Mouse (Mus musculus) gastrocnemius, postnatal 14 days (tissue): ENCODE measurements around the gene Scnm1. TPM values are rescaled to one million over a fixed set of nuclear protein-coding genes. Genes with fewer than 3 reads are reported as not detected.
A peak's percentile ranks its signal among the peaks of the same experiment; 100 is the strongest.
"Not testable (repeated sequence)": the region's sequence is repeated elsewhere in the genome, so short reads cannot be mapped to it uniquely, and the experiment has no call there.

Experiments
- DNase-seq: peaks from one replicate; pipeline ENCODE4 v3.0.0; 2021; ENCODE audit warnings: mixed read lengths
- intact Hi-C: fragments of 180-260 bp; cut with DNase I; formaldehyde crosslinking; loops from one replicate; pipeline ENCODE4 v1.15.1; 2025; ENCODE audit warnings: low total_unique reads
- microRNA-seq, 2 experiments: library from miRNA; unstranded; fragments of <30 nt; microRNA quantifications; one replicate each; pipeline ENCODE4 v1.2.0; 2021
- total RNA-seq, 2 experiments: library from RNA; stranded (reverse); gene quantifications; 2 replicates each; pipeline ENCODE4 v1.2.3; 2021

Scnm1 gene
- total RNA-seq, 2 experiments from 2014 or later = 31.8 to 40.5 TPM

DNA sequence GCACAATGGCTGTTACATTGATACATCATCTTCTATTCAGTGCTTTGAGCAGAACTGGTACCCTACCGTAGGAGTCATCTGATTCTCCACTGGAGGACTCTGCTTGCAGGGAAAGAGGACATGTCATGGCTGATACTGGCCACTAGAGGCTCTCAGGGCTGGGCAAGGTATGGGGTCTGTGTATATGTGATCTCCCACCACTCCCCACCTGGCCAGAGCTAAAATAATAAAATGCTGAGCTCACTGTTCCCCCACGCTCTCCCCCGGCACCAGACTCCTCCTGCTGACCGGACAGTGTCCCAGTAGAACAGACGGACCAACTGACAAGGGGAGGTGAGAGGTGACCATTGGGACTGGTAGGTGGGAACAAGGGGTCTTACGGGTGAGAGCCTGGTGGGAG is 9.6 kb downstream of the Scnm1 start, which contains the start of gene Tmod4:
TSS of gene Tmod4 (plus strand) at position 231 of the 400 bp plus-strand sequence.
- DNase-seq = peak; percentile 59
- intact Hi-C loops = no loop called here

- intact Hi-C loops = no loop called here
Measured at GRCm38 (mm10) chr3:95121580-95121979, 12.2 kb downstream of the Scnm1 start.

DNA sequence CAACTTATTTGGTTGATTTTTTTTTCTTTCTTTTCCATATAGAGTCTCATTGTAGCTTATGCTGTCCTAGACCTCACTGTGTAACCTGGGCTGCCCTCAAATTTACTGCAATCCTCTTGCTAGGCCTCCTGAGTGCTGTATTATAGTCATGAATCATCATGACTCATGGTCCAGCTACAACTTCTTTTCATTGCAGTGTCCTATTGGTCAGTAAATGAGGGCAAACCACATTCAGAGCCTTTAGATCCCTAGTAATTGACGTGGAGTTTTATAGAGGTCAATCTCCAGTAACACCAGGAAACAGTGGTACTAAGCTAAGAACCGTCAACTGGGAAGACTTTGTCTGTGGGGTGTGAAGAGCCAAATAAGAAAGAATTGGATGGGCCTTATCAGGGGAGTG is 16.1 kb downstream of the Scnm1 start:
- intact Hi-C loops = no loop called here
- DNase-seq = no peak

More at GRCm38 (mm10) chr3:95121580-95121979, 12.2 kb downstream of the Scnm1 start:
- DNase-seq = no peak

GRCm38 (mm10) chr3:95112760-95113159 is 21.1 kb downstream of the Scnm1 start:
- DNase-seq = no peak

GRCm38 (mm10) chr3:95110911-95111726 is 22.7 kb downstream of the Scnm1 start, which contains the start of gene Vps72:
Gene Vps72, plus strand, starts transcription at chr3:95111022.
- peak; percentile 90 for DNase-seq
- intact Hi-C loops = no loop called here

More at GRCm38 (mm10) chr3:95112760-95113159, 21.1 kb downstream of the Scnm1 start:
- intact Hi-C loops = no loop called here

DNA sequence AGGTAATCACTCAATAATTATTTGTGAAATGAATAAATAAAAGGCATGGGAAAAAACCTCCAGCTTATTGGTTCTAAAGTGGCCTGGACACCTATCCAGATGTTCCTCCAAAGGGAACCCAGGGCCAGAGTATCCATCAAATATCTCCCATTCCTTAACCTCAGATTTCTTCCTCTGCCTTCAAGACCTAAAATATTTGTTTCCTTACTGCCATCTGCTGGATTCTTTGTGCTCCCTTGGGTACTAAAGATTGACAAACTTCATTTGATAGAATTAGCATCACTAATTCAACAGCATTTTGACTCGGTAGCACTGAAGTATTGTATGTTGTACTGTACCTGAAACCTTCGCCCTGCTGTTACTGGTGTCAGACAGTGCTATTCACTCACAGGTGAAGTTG is 25.9 kb downstream of the Scnm1 start:
- DNase-seq = no peak
- intact Hi-C loops = no loop called here

DNA sequence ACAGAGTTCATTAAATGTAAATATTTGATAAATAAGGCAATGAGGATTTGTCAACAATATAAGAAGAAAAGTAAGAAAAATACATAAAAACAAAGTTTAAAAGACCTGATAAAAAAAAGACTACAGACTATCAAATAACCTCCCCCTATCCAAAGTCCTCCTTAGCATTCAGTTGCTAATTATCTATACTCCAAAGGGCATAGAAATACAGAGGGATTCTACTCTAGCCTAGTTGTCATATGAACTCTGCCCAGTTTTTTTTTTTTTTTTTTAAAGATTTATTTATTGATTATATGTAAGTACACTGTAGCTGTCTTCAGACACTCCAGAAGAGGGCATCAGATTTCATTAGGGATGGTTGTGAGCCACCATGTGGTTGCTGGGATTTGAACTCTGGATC is 26.5 kb downstream of the Scnm1 start:
- intact Hi-C loops, DNase-seq: not testable (repeated sequence)

GRCm38 (mm10) chr3:95106338-95107117 is 27.3 kb downstream of the Scnm1 start, which contains the start of gene Pip5k1a:
Gene Pip5k1a, minus strand, starts transcription at chr3:95106930.
- intact Hi-C loops = no loop called here
- peak; percentile 97 for DNase-seq

DNA sequence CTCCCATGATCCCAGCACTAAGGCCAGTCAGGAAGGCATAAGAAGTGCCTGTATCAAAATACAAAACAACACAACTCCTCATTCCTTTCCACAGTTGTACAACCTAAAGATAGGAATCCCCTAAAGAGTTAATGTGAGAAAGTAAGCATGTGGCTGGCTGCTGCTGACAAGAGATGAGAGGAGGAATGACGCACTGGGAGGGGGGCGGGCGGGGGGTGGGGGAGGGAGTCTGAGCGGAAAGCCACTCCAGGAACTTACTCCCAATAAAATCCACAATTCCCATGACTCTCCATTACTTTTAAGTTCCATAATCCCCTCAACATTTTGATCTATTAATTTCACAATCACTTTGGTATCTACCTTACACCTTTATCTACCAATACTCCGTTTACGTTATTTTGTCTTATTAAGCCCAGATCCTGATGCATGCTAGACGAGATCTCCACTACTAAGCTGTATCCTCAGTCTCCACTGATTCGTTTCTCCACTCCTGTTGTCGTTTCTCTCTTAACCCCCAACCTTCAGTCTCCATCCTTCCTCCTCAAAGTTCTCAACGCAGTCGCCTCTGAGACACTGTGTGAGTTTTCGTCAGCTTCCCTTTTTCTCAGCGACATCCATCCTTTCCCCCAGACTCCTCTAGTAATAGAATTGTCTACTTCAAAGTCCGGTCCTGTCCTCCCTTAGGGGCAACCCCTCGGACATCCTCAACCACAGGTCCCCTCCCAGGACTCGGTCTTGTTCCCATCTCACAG is 28.0 kb downstream of the Scnm1 start:
- DNase-seq = no peak
- intact Hi-C loops = no loop called here

DNA sequence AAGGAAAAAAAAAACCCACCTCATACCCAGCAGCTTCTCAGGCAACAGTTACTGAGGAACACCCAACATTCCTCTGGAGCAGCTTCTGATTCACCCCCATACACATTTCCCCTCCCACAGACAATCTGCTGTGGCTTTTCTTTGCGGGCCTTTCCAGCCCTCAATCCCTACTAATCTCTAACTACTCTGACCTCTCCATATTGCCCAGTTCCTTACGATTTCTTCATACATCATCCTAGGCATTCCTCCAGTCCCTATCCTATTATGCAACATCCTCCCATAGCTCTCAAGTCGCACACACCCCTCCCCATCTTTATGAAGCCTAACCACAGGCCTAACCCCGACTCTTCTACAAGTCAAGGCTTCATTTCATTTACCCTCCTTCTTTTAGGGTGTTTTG is 28.7 kb downstream of the Scnm1 start:
- DNase-seq = no peak
- intact Hi-C loops = no loop called here

GRCm38 (mm10) chr3:95100854-95101253 is 33.0 kb downstream of the Scnm1 start:
- intact Hi-C loops = no loop called here
- DNase-seq = no peak

- DNase-seq = no peak
- intact Hi-C loops = no loop called here
Measured at GRCm38 (mm10) chr3:95088071-95088470, 45.7 kb downstream of the Scnm1 start.

Small RNAs within 50 kb of the gene (microRNA-seq; reads per million reads assigned to microRNA genes)
- 0 reads per million in 2 experiments for gene Mir8099-1

Other genes with a start within 250 kb of the Scnm1 start
- gene Psmb4, start 247.1 kb downstream of the Scnm1 start, total RNA-seq = 100 to 1,000 TPM; 202 to 211 TPM
- 1 to 10 TPM; 8.9 to 9.5 TPM for gene Selenbp1, start 201.0 kb downstream of the Scnm1 start, total RNA-seq
- gene Rfx5, start 179.9 kb downstream of the Scnm1 start, total RNA-seq = 1 to 10 TPM; 5.8 to 7.2 TPM
- 10 to 100 TPM; 23.5 to 24.1 TPM for gene Pi4kb, start 159.3 kb downstream of the Scnm1 start, total RNA-seq
- 10 to 100 TPM; 12.4 to 13.8 TPM for gene Zfp687, start 118.6 kb downstream of the Scnm1 start, total RNA-seq
- 100 to 1,000 TPM; 155 to 162 TPM for gene Psmd4, start 91.4 kb downstream of the Scnm1 start, total RNA-seq
- 10 to 100 TPM; 17.4 to 18.9 TPM for gene Pip5k1a, start 27.1 kb downstream of the Scnm1 start, total RNA-seq
- 10 to 100 TPM; 29.6 to 41.0 TPM for gene Vps72, start 23.0 kb downstream of the Scnm1 start, total RNA-seq
- gene Tmod4, start 9.5 kb downstream of the Scnm1 start, total RNA-seq = 100 to 1,000 TPM; 511 to 517 TPM
- gene Lysmd1, start 77 bp upstream of the Scnm1 start, total RNA-seq = 1 to 10 TPM; 7.4 to 8.4 TPM
- gene Tnfaip8l2, start 8.3 kb upstream of the Scnm1 start, total RNA-seq = under 1 TPM; 0.82 to 0.92 TPM
- 100 to 1,000 TPM in 1 of 2 experiments, 10 to 100 TPM in 1; 97.1 to 106 TPM for gene Sema6c, start 26.4 kb upstream of the Scnm1 start, total RNA-seq
- 1 to 10 TPM; 7.3 to 8.1 TPM for gene Gabpb2, start 83.9 kb upstream of the Scnm1 start, total RNA-seq
- 10 to 100 TPM; 18.8 to 24.5 TPM for gene Cdc42se1, start 94.7 kb upstream of the Scnm1 start, total RNA-seq
- gene Mllt11, start 98.2 kb upstream of the Scnm1 start, total RNA-seq = 10 to 100 TPM; 41.2 to 43.5 TPM
- under 1 TPM in 1 of 2 experiments, not detected in 1; 0.16 TPM for gene Gm128, start 107.6 kb upstream of the Scnm1 start, total RNA-seq
- gene Bnipl, start 117.2 kb upstream of the Scnm1 start, total RNA-seq = not detected
- gene Mindy1, start 147.3 kb upstream of the Scnm1 start, total RNA-seq = 10 to 100 TPM; 19.6 to 22.5 TPM
- 10 to 100 TPM; 35.3 to 35.6 TPM for gene Prune1, start 148.1 kb upstream of the Scnm1 start, total RNA-seq
- gene Anxa9, start 173.2 kb upstream of the Scnm1 start, total RNA-seq = under 1 TPM; 0.18 to 0.27 TPM
- 10 to 100 TPM; 27.8 to 33.2 TPM for gene Cers2, start 180.8 kb upstream of the Scnm1 start, total RNA-seq
- gene Setdb1, start 223.2 kb upstream of the Scnm1 start, total RNA-seq = 10 to 100 TPM; 10.4 to 12.8 TPM